Mouse (Mus musculus) splenic B cell, adult 2 months (primary cell): Measurements from ENCODE around the gene Ubac2.
A peak's percentile ranks its signal among the peaks of the same experiment; 100 is the strongest.

Source experiments
- DNase-seq: peaks from one replicate; pipeline ENCODE4 v3.0.0-alpha.2; 2011; ENCODE audit warnings: low read depth, low spot score
- H3K27me3 ChIP-seq: 2 replicates; pipeline ENCODE4 v1.6.1; 2012; ENCODE audit warnings: mild to moderate bottlenecking, low read length, moderate library complexity, mixed read lengths; ENCODE audit not compliant: control insufficient read depth, poor library complexity, insufficient read depth, severe bottlenecking
- H3K36me3 ChIP-seq: 2 replicates; pipeline ENCODE4 v1.6.1; 2012; ENCODE audit warnings: mild to moderate bottlenecking, low read length, moderate library complexity, mixed read lengths; ENCODE audit not compliant: control insufficient read depth, poor library complexity, insufficient read depth, severe bottlenecking

Ubac2 gene

DNA sequence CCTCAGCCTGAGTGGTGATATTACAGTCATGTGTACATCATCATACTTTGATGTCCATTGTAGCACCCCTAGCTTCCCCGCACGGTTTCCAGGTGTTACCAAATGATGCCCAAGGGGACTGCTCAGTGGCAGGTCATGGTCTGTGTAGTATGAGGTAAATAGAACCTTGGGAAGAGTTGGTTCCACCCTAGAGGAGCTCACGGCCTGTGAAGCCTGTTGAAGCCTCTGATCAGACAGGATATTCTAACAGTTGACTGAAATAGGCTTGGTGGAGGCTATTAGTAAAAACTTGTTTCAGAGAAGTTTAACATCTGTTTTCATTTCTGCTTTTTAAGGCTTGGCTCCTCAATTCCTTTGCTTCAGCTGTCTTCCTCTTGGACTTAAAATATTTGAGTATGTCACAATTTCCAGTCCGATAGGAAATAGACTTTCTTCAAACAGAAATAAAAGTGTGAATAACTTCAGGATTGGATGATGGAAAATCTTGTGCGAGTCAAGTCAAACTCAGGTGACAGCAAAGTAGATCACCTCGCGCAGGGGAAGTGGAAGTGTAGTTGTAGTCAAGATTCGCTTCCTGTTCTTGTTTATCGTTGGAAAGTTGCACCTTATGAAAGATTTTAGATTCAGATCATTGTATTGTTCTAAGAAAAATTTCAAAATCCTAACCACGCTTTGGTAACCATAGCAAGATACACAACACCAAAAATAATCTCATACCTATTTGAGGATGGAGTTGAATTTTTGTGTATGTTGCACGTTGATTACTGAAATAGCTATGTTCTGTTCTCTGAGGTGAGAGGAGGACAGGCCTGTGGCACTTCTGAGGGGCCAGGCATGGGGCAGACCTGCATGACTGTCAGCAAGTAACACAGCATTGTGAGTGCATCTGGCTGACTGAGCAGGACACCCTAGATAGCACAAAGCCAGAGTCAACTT is 60.1 kb downstream of the Ubac2 start:
- peaks cover 3% of the 10 kb centered on the region; the same call in 1 of the 2 replicates for H3K36me3 ChIP-seq
- no peaks in the 10 kb centered on the region for H3K27me3 ChIP-seq
- DNase-seq = peak; percentile 94

DNA sequence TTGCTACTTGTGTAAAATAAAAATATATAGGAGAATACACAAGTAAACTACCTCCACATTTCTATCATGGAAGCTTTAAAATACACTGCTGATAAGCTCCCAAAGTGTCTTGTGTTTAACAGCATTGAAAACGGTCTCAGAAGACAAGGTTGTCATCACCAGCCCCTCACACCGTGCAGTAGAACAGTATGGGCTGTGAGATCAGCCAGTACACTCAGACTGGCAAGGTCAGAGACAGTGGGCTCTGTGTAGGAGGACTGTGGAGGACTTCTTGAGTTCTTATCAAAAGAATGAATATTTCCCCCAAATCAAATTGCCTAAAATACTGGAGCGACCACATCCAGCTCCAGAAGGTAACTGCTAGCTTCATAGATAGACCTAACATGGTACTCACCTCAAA is 61.2 kb downstream of the Ubac2 start:
- DNase-seq = no peak
- Histone ChIP-seq H3K27me3 (no peaks in the 10 kb centered on the region), H3K36me3 (no peaks in the 10 kb centered on the region)

DNA sequence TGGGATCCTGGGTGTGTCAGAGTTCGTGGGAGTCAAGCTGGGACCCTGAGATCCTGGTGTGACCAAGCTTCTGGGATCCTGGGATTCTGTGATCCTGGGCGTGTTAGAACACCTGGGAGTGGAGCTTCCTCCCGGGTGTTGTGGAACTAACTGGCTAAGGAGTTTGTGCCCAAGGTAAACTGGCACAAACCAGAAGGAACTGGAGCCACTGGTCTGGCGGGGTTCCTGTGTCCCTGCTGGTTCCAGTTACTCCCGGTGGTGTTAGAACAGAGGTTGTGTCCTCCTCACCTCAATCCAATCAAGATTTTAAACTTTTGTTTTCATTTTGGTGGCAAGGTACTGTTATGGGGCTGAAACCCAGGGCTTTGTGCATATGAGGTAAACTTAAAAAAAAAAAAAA is 67.7 kb downstream of the Ubac2 start:
- DNase-seq = no peak

DNA sequence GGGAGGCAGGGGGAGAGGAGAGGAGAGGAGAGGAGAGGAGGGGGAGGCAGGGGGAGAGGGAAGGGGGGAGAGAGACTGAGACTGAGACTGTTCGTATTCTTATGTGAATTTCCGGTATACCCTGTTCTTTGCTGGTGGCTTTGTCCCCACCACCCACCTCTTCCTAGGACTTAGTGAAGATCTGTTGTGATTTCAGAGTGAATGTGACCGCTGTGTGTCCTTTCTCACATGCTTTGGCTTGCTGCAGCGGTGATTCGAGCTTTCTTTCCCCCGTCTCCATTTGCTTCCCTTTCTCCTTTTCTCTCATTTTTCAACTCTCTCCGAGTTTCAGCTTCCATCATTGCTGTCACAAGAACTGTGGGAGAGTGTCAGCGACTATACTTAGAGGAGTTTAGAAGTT is 68.3 kb downstream of the Ubac2 start:
- Histone ChIP-seq H3K27me3 (no peaks in the 10 kb centered on the region), H3K36me3 (no peaks in the 10 kb centered on the region)
- no peak for DNase-seq

More for the DNA sequence above, 67.7 kb downstream of the Ubac2 start:
- H3K27me3 ChIP-seq = no peaks in the 10 kb centered on the region
- H3K36me3 ChIP-seq = no peaks in the 10 kb centered on the region

DNA sequence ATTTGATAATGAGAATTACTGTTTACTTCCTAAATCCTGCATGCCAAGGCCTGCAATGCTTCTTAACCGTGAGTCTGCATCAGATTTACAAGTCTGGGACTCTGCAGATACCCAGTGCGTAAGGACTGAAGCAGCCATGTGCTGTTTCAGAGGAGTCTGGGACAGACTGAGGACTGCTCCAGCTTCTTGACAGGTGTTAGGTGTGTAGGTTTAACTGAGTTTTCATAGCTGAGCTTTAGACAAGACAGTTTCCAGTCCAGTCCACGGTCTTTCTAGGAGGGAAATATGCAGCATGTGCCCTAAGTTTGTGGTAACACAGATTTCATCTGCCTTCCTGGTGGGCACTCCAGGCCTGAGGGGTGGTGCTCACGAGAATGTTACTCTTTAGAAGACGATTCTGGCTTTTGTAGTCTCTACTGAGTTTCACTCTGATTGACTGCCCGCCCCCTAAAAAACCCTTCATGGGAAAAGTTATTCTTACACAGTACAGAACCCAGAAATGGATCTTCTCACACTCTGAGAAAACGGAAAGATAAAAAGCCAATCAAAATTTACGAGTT is 68.9 kb downstream of the Ubac2 start:
- Histone ChIP-seq H3K36me3 (peaks cover 3% of the 10 kb centered on the region; the same call in 1 of the 2 replicates), H3K27me3 (no peaks in the 10 kb centered on the region)
- peak; percentile 13 for DNase-seq

DNA sequence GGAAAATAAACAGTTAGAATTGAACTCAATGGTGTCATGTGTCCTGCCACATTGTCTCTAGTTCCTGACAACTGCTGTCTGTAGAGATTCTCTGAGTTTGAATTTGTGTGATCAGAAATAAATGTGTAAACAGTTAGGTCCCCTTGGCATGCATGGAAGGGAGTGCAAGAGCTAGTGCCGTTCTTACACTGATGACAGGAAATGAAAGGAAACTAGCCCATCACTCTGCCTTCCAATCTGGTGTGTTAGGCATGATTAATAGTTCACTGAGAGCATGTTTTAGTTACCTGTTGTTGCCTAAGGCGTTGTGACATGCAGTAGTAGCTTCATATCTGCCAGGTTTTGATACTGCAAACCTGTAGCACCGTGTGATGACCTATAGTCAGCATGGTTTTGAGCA is 69.5 kb downstream of the Ubac2 start:
- H3K36me3 ChIP-seq = peaks cover 7% of the 10 kb centered on the region; the same call in 1 of the 2 replicates
- H3K27me3 ChIP-seq = no peaks in the 10 kb centered on the region
- DNase-seq = peak; percentile 14

DNA sequence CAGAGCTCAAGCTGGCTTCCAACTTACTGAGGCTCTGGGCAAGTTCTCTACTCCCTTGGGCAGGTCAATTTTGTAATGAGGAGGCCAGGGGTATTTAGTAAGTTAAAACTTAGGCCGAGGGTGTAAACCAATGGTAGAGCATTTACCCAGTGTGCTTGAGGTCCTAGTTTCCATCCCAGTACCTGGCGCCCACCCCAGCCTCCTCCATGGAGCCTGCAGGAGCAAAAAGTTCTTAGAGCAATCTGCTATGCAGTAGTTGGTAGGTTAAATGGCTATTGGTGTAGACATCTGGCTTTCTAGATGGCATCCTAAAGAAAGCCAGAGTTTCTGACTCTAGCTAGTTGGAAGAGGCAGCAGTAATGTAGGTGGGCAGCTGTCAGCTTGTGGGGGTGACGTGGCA is 71.0 kb downstream of the Ubac2 start:
- DNase-seq = no peak
- Histone ChIP-seq H3K27me3 (no peaks in the 10 kb centered on the region), H3K36me3 (peaks cover 17% of the 10 kb centered on the region)

DNA sequence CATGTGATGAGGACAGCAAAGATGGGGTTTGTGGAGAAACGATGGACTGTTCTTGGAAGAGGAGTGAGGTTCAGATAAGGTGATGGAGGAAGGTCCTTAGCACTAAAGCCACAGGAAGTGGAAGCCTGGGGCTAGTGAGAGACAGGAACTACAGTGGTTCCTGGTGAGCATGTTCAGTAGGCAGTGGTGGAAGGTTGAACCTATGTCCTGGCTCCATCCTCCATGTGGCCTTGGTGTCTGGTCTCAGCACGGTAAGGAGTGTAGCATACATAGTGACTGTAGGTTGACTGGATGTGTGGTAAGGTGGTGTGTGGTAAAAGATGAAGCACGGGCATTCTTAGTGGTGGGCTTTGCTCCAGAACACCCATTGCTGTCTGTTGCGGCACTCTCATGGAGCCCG is 71.5 kb downstream of the Ubac2 start:
- Histone ChIP-seq H3K27me3 (no peaks in the 10 kb centered on the region), H3K36me3 (peaks cover 21% of the 10 kb centered on the region)
- no peak for DNase-seq

DNA sequence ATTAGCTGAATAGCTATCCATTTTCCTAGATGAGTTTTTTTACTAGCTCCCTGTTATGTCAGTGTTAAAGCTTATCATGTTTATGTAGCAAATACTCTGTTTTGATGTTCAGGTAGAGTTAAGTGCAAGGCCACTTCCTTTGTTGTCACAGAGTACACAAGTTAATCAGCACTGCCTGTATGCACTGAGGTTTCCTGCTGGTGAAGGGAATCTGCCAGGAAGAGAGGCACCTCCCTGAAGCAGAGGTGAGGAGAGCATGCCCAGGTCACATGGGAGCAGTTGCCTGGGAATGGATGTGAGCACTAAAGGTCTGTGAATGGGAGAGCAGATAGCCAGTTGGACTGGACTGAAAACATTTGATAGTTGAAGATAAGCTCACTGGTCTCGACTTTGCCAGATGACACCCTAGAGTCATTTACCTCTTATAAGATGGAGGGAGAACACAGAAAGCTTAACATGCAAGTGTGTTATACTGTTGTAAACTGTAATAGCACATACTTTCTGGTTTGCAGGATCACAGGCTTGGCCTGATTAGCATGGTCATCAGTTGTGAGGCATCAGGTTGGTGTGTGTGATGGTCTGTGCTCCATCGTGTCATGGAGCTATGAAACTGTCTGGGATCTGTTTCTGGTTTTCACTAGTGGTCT is 73.1 kb downstream of the Ubac2 start:
- Histone ChIP-seq H3K27me3 (no peaks in the 10 kb centered on the region), H3K36me3 (peaks cover 21% of the 10 kb centered on the region)
- peak; percentile 7 for DNase-seq

DNA sequence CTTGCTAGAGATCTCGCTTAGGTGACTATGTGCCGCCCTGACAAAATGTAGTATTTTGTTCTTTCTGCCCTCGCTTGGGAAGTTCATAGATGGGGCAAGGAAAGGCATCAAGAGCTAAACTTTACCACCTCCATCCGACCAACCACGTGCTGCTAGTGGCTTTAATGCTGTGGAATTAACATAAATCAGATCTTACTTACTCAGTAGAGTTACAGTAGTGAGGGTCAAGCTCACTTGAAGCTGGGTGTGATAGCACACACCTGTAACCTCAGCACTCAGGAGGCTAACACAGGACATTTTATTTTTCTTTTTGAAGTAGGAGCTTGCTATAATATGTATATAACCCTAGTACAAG is 73.6 kb downstream of the Ubac2 start:
- no peaks in the 10 kb centered on the region for H3K27me3 ChIP-seq
- peak; percentile 5 for DNase-seq
- peaks cover 21% of the 10 kb centered on the region for H3K36me3 ChIP-seq

DNA sequence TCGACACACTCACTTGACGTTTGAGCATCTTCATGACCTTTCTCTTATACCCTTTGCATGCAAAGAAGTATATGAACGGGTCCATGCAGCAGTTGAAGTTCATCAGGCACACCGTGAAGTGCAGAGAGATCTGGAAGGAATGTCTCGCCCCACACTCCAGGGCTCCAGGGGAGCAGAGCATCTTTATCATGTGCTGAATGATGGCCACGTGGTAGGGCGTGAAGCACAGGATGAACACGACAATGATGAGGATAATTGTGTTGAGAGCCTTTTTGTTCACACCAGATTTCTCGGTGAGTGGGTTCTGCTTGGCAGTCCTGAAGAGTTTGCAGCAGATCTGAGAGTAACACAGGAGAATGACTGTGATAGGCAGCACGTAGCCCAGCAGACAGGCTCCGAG is 75.7 kb downstream of the Ubac2 start:
- Histone ChIP-seq H3K27me3 (no peaks in the 10 kb centered on the region), H3K36me3 (peaks cover 23% of the 10 kb centered on the region)
- DNase-seq = no peak

DNA sequence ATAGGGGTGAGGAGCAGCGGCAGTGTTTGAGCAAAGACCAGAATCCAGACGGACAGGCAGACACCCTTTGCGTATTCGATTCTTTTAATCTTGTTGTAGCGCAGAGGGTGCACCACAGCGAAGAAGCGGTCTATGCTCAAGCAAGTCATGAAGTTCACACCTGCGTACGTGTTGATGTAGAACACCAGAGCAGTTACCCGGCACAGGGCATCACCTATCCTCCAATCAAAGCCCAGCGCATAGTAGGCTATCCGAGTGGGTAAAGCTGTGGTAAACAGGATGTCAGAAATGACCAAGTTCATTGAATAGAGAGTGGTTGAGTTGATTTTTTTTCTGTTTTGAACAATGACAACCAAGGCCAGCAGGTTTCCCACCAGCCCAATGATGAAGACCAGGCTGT is 76.2 kb downstream of the Ubac2 start:
- no peaks in the 10 kb centered on the region for H3K27me3 ChIP-seq
- DNase-seq = peak; percentile 23
- H3K36me3 ChIP-seq = peaks cover 23% of the 10 kb centered on the region

DNA sequence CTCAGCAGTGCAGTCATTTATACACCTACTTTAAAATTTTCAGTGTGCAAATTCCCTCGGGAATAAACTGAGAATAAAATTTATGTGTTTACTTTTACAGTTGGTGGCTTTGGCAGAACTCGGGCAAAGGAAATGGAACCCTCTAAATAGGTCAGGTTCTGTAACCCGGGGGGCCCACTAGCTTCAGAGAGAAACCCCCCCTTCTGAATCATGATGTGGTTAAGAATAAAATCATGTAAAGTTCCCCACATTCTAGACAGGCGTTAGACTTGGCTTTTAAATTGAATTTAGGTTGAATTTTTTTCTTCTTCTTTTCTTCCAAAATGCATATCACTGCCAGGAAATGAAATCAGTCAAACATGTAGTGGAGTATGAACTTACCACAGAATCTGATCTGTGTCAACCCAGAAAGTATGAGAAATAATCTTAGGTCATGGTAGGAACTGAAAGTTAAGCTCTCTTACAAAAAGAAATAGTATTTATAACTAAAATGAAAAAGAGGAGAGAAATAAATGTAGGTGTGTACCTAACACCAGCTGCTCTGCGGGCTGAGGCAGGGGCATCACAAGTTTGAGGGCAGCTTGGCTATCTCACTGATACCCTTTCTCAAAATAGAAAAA is 76.9 kb downstream of the Ubac2 start:
- H3K27me3 ChIP-seq = no peaks in the 10 kb centered on the region
- peaks cover 23% of the 10 kb centered on the region for H3K36me3 ChIP-seq
- DNase-seq = peak; percentile 56

DNA sequence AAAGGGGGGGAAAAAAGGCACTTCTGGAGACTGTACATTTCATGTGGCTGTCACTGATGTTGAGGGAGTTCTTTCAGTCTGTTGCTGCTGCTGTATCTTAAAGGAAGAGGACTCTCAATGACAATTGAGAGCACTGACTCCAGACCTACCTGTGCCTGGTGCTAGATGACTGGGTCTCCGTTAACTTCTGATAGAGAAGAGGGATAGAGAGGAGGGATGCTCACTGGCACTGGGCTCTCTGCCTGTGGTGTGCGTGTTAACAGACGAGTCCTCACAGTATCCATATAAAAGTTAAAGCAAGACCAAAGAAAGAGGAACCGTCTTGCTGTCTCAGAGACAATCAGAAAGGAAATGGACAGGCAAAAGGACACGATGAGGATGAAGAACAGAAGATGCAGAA is 77.9 kb downstream of the Ubac2 start:
- Histone ChIP-seq H3K27me3 (no peaks in the 10 kb centered on the region), H3K36me3 (peaks cover 24% of the 10 kb centered on the region)
- peak; percentile 39 for DNase-seq
